Mouse (Mus musculus) megakaryocyte progenitor cell, adult 5-6 weeks (primary cell): ENCODE measurements at regions not wholly inside any gene's neighbourhood (a gene's known extent, or its start where the extent isn't known, plus 50 kb on each side); places are given as distances from the start of the nearest gene placed in this dataset.
A peak's percentile ranks its signal among the peaks of the same experiment; 100 is the strongest.

ENCODE experiments used
- ATAC-seq: replicated peaks from 2 replicates; pipeline ENCODE4 v1.8.0; 2016; ENCODE audit warnings: mild to moderate bottlenecking, moderate TSS enrichment, inconsistent platforms; ENCODE audit not compliant: poor library complexity

- ATAC-seq = no peak
These were observed 569.0 kb downstream of the Pcdh7 start for GRCm38 (mm10) chr5:58286680-58287223.

DNA sequence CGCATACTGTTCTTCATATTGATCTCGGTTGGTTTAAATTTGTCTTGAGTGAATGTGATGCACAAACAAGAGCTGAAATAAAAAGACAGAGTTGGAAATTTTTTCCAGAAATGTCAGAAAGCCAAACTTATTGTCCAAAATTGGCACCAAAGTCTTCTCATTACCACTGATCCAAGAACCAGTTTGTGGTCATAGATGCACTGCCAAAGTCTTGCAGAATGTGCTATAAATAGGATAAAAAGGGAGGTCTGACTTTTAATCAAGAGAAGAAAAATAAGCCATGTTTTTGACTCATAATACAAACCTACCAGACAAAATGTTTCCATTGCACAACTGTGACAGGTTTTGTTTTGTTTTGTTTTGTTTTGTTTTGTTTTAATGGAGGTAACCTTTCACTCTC lies 573.5 kb downstream of the Pcdh7 start:
- no peak for ATAC-seq

GRCm38 (mm10) chr5:58294903-58295302 lies 577.1 kb downstream of the Pcdh7 start:
- peak; percentile 88 for ATAC-seq

GRCm38 (mm10) chr5:58331356-58331755 lies 613.6 kb downstream of the Pcdh7 start:
- ATAC-seq = no peak
